In the genomic region with DNA sequence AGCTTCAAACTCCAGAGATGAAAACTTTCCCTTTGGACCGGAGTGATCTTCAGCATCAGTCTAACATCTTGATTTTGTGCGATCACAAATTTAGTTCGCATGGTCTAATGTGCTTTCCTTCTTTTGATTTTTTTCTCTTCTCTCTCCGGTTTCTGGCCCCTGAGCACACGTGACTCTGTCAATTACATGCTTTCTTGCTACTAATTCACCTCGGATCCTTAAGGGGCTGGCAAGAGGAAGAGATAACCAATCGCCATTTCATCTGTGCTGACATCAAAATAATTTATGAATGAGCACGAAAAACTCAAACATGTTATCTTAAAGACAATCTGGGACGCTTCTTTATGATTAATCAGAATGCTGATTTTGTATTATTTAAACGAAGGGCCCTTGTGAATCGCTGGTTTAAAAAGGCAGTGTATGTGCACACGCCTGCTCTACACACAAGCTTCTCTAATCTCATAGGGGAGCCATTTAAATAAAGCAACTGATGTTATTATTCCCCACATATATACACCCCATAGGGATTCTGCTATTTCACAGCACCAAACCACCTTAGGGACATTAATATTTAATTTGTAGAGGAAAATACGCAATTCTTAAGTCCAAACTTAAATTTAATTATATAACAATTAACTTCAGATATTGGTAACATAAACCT, we compare ENCODE assay signal across 9 mouse cellular contexts. TPM values are rescaled to one million over a fixed set of nuclear protein-coding genes. Genes with fewer than 3 reads are reported as not detected.
DNase-seq lines count a peak whose midpoint lies in the region; ATAC-seq and TF ChIP-seq lines count a peak whose summit lies in the region.
"Had no signal": no experiment of that assay in that cellular context is flagged by ENCODE, and none has a peak within 500 bp of the region (broad histone marks: within the 10 kb centered on the region; RNA-seq: fewer than 3 reads in every experiment).

No protein-coding gene starts in this region.

- H3K9ac ChIP-seq in heart, embryonic 14.5 days (ENCODE audit: low read length) = peak overlapping the region; percentile 71
- H3K9ac ChIP-seq in hindbrain, embryonic 14.5 days = peak overlapping the region; percentile 45
- H3K9ac ChIP-seq in midbrain, embryonic 15.5 days = peak overlapping the region; percentile 17; the same call in 1 of the 2 replicates

- DNase-seq in heart, adult 9 months (ENCODE audit: low spot score in 2 of 2) = no peak
- peak; percentile 80 for DNase-seq in brain, embryonic 14.5 days (ENCODE audit: low read depth)
- peak; percentile 46 for DNase-seq in hindbrain, embryonic 14.5 days (ENCODE audit: low spot score)
- no peak for DNase-seq in cerebellum, adult 9-10 months
- DNase-seq in gastrocnemius, postnatal 14 days = no peak
- DNase-seq: cerebellum, adult 2 months had no signal

- peak overlapping the region; percentile 65 to 93 for H3K27ac ChIP-seq in heart, embryonic 14.5 days (replicated peaks in 1 of 2; ENCODE audit: control insufficient read depth in 1 of 2, insufficient read depth in 1 of 2, low read depth in 2 of 2, low read length in 2 of 2)
- peak overlapping the region; percentile 12 for H3K27ac ChIP-seq in hindbrain, embryonic 14.5 days
- H3K27ac ChIP-seq in midbrain, embryonic 15.5 days = no peak overlapping the region

- no peaks in the 10 kb centered on the region for H3K27me3 ChIP-seq in heart, embryonic 14.5 days (ENCODE audit: control insufficient read depth, insufficient read depth, low read length)
- peaks cover 19% of the 10 kb centered on the region for H3K27me3 ChIP-seq in hindbrain, embryonic 14.5 days (ENCODE audit: control insufficient read depth, insufficient read depth, low read length)
- H3K27me3 ChIP-seq in midbrain, embryonic 15.5 days (replicated peaks) = peaks cover 13% of the 10 kb centered on the region

- no peaks in the 10 kb centered on the region for H3K36me3 ChIP-seq in heart, embryonic 14.5 days (ENCODE audit: control insufficient read depth, insufficient read depth, low read length)
- no peaks in the 10 kb centered on the region for H3K36me3 ChIP-seq in hindbrain, embryonic 14.5 days (replicated peaks; ENCODE audit: control insufficient read depth, insufficient read depth)
- H3K36me3 ChIP-seq in midbrain, embryonic 15.5 days (replicated peaks) = no peaks in the 10 kb centered on the region

- no peak for TF ChIP-seq CTCF in brain, embryonic 14.5 days (IDR thresholded peaks at IDR 0.05; ENCODE audit: borderline replicate concordance, extremely low read depth, insufficient read depth, insufficient read length)

- intact Hi-C loops in gastrocnemius, postnatal 14 days (cut with DNase I; ENCODE audit: low total_unique reads) = no loop called here

- no peak for ATAC-seq in heart, embryonic 14.5 days (ENCODE audit: insufficient number of reproducible peaks, insufficient read depth, low FRiP score, low read depth)
- peak; percentile 69 for ATAC-seq in hindbrain, embryonic 14.5 days (ENCODE audit: low FRiP score)
- peak; percentile 53 for ATAC-seq in midbrain, embryonic 15.5 days (replicated peaks)
- ATAC-seq in granulocyte monocyte progenitor cell, adult 5-6 weeks (replicated peaks; ENCODE audit: poor library complexity, severe bottlenecking) = no peak

- no peak for TF ChIP-seq POLR2A in brain, embryonic 14.5 days (IDR thresholded peaks at IDR 0.05; ENCODE audit: borderline replicate concordance, extremely low read depth, insufficient read depth, insufficient read length, poor library complexity, severe bottlenecking)

- peak overlapping the region; percentile 72 for H3K4me2 ChIP-seq in heart, embryonic 14.5 days (ENCODE audit: low read length)
- peak overlapping the region; percentile 59 for H3K4me2 ChIP-seq in hindbrain, embryonic 14.5 days (replicated peaks)
- H3K4me2 ChIP-seq in midbrain, embryonic 15.5 days = peak overlapping the region; percentile 47

- H3K4me1 ChIP-seq in heart, embryonic 14.5 days (ENCODE audit: control insufficient read depth in 2 of 2, insufficient read depth in 2 of 2, low read length in 2 of 2) = peaks cover 0 to 16% of the 10 kb centered on the region in 2 experiments; a peak in 2 of 4 replicates
- H3K4me1 ChIP-seq in hindbrain, embryonic 14.5 days (replicated peaks; ENCODE audit: control insufficient read depth, insufficient read depth, low read length) = peaks cover 27% of the 10 kb centered on the region; the same call in 1 of the 2 replicates
- peaks cover 28% of the 10 kb centered on the region for H3K4me1 ChIP-seq in midbrain, embryonic 15.5 days

- WGBS in heart, embryonic 14.5 days = 2% methylated on average over 13 of the region's 13 CpGs
- 2% methylated on average over 13 of the region's 13 CpGs for WGBS in hindbrain, embryonic 14.5 days
- WGBS in midbrain, embryonic 15.5 days = 2% methylated on average over 13 of the region's 13 CpGs

- H3K4me3 ChIP-seq in heart, embryonic 14.5 days (ENCODE audit: control insufficient read depth in 1 of 2, insufficient read depth in 1 of 2, low read depth in 1 of 2, low read length in 2 of 2) = peak overlapping the region; percentile 50 to 73
- H3K4me3 ChIP-seq in hindbrain, embryonic 14.5 days (replicated peaks; ENCODE audit: low read length) = peak overlapping the region; percentile 37
- peak overlapping the region; percentile 28 for H3K4me3 ChIP-seq in midbrain, embryonic 15.5 days

- H3K9me3 ChIP-seq in heart, embryonic 14.5 days (ENCODE audit: control insufficient read depth, low read length) = no peaks in the 10 kb centered on the region
- no peaks in the 10 kb centered on the region for H3K9me3 ChIP-seq in hindbrain, embryonic 14.5 days (ENCODE audit: control insufficient read depth, low read length)
- H3K9me3 ChIP-seq in midbrain, embryonic 15.5 days = no peaks in the 10 kb centered on the region

RNA-seq across cellular contexts. Expression of a gene that starts 16.0 kb away (rescaled TPM):
- 3.0 and 3.2 TPM in 2 replicates for polyA plus RNA-seq in heart, embryonic 14.5 days (2014; fragmentation: Nextera tagmentation; extraction: Ambion mirVana)
- polyA plus RNA-seq in brain, embryonic 14.5 days (2012; rRNA removed) = 13.4 and 15.1 TPM in 2 replicates
- polyA plus RNA-seq in hindbrain, embryonic 14.5 days (2014; fragmentation: Nextera tagmentation; extraction: Ambion mirVana) = 8.8 and 9.1 TPM in 2 replicates
- polyA plus RNA-seq in midbrain, embryonic 15.5 days (2015; fragmentation: Nextera tagmentation; extraction: Ambion mirVana) = 8.7 and 9.0 TPM in 2 replicates
- total RNA-seq in granulocyte monocyte progenitor cell, adult 5-6 weeks (2014; fragmentation: Nextera tagmentation) = not detected in 2 replicates
- not detected in 2 replicates for total RNA-seq in granulocyte monocyte progenitor cell, adult 5-6 weeks (2017)
- not detected for total RNA-seq in gastrocnemius, postnatal 14 days (2021)

Comparison
In these comparisons a context has a peak if more than half of its experiments do, and no peak if none do; other contexts are left out.
1. ATAC-seq: peak in hindbrain, embryonic 14.5 days (single experiment) and midbrain, embryonic 15.5 days (single experiment); none in heart, embryonic 14.5 days (single experiment) and granulocyte monocyte progenitor cell, adult 5-6 weeks (single experiment).
2. H3K9ac ChIP-seq: peak in every context shown above with its lines; median percentile 71 in heart, embryonic 14.5 days; 45 in hindbrain, embryonic 14.5 days; 17 in midbrain, embryonic 15.5 days.
3. DNase-seq: peak in brain, embryonic 14.5 days (single experiment) and hindbrain, embryonic 14.5 days (single experiment); none in heart, adult 9 months (0 of 2), cerebellum, adult 9-10 months (single experiment) and gastrocnemius, postnatal 14 days (single experiment).
4. Peak in every context shown above with its lines, with median percentiles within 50 percentile points of each other: H3K4me2 ChIP-seq and H3K4me3 ChIP-seq.